Mouse (Mus musculus): ENCODE measurements at regions not wholly inside any gene's neighbourhood (a gene's known extent, or its start where the extent isn't known, plus 50 kb on each side); places are given as distances from the start of the nearest gene placed in this dataset.

DNA sequence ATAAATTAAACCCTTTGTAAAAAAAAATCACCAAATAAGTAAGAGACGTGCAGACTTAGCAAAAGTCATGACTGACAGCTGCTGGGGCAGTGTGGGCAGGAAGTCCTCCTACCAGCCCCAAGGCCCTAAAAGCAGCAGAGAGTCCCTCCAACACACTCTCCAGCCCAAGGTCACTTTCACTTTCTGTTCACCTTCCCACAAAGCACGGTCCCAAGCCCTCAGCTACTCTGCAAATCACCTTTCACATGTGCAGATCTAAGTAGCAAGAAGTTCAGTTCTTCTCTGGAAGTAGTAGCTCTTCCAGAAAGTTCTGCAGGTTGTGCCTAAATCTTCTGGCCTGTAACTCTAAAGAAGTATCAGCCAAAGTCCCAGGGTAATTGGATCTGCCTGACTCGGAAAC is 120.8 kb upstream of the Gm26657 start:
- TF ChIP-seq CTCF (IDR thresholded peaks at IDR 0.05; ENCODE audit: low read depth) (no peak), EP300 (optimal IDR thresholded peaks at IDR 0.05) (no peak)

Data from stomach, postnatal 0 days (tissue).